Mouse (Mus musculus) c-Kit-positive CD71-positive TER-119-negative erythroid progenitor cells, embryonic 14.5 days (primary cell): ENCODE results near the gene Chac1.

ENCODE experiments used
- DNase-seq: peaks from one replicate; pipeline ENCODE4 v3.0.0-alpha.2; 2013; ENCODE audit warnings: low read depth

The Chac1 gene

DNA sequence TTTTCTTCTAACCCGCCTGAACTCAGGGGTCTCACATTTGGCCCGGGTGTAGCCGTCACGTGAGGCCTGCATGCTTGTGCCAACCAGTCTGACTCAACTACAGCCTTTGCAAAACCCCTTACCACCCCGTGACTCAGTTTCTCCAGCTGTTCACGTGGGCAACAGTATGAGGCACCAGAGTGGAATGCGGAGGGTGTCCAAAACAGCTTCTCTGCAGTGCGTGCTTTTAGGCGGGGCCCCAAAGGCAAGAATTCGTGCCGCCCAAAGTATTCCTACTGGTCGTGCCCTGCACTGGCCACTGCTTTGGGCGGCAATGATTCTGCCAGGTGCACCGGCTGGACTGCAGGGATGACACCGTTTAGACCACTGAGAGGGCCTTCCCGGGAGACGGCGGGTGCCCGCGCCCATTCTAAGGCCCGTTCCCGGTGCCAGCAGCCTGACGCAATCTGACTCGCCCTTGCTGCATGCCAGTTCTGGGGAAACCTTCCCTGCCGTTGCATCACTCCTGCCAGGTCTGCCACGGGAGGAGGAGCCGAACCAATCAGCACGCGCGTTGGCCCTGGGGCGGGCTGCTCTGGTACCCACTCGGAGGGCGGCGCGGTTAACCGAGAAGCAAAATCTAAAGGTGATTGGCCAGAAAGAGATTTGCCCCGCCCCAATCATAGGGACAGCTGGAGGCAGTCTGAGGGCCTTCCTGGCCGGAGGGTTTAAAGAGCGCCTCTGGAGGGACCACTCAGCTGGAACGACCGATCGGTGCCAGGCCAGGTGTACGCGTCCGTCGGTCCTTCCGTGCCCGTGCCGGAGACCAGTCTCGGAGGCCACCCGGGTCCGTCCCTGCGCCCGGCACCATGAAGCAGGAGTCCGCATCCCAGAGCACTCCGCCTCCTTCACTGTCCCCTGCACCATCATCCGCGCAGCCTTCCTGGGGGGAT, at the start of gene Chac1:
Gene Chac1, plus strand, starts transcription at position 675 of the 932 bp plus-strand sequence.
- DNase-seq, result peak; percentile 74

- DNase-seq, result no peak
Measured at GRCm38 (mm10) chr2:119302876-119303275, 48.2 kb upstream of the Chac1 start.

DNA sequence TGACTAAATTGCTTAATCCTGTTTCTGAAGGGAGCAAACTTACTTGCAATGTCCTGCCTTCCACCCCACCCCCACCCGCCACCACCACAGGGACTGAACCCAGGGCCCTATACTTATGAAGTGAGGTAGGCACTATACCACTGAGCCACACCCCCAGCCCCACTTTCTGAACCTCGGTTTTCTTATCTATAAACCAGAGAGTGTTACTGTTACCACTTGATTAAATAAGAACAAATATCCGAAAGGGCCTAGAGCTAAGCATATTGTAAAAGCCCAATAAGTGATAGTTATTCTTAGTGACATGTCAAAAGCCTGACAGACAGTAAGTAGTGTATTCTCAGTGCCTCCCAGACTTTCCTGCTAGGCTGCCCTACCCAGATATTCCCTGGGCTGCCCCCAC, 46.6 kb upstream of the Chac1 start:
- no peak for DNase-seq

DNA sequence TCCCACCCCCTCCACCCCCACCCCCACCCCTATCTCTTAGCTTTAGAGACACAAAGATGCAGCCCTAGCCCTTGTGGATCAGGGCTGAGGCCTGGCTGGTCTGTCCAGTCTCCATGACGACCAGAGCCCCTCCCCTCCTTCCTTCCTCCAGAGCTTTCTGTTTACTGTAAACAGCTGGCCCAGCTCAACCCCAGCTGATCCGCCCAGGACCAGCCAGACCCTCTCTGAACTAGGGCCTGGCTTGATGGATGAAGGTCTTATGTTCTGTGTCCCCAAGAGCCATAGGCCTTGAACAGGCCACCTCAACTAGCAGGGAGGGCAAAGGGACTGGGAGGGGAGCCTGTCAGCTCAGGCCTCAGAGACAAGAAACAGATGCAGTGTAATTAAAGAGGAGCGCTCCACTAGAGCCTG, 46.2 kb upstream of the Chac1 start:
- DNase-seq, result no peak

DNA sequence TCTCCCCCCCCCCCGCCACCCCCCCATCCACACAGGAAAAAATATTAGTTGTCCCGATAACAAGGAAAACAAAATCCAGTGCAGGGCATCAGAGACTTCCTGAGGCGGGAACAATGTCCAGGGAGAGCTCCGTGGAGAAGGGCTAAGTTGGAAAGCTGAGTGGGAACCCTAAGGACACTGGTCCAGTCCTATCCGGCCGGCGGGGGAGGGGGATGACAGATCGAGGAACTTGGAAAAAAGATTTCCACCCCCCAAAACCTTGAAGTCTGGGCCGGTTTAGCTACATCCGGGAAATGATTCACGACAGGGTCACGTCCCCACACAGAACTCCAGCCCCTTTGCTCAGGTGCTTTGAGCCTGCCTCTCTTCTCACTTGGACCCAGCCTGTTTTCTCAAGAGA, 39.5 kb upstream of the Chac1 start:
- no peak for DNase-seq

GRCm38 (mm10) chr2:119312380-119312958, 38.6 kb upstream of the Chac1 start:
- DNase-seq, result no peak

DNA sequence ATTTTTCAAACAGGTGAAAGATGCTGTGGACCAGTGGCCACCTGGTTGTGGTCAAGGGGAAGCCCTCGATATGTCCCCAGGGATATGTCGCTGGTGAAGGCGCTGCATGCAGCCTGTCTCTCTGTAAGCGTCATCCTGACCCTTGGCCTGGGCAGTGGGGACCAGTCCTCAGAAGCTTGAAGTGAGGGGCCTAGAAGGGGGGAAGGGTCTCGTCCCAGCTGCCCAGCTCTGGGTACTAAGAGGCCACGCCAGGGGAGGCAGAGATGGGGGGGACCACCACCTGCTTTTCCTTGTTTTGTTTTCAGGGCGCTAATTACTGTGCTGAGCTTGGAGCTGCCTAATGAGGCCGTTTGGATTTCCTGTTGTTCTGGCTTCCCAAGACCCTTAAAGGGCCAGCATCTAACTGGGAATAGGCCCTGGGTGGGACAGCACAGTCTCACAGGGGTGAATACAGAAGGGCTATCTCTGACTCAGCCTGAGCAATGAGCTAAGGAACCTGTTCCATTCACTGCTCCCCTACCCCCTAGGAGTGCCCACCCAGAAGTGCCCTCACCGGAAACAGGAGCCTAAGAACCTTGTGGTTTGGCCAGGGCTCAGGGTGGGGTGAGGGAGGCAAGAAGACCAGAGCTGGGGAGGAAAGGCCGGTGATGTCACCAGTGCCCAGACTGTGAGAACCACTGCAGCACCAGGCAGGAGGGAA, 37.1 kb upstream of the Chac1 start:
- DNase-seq, result no peak

DNA sequence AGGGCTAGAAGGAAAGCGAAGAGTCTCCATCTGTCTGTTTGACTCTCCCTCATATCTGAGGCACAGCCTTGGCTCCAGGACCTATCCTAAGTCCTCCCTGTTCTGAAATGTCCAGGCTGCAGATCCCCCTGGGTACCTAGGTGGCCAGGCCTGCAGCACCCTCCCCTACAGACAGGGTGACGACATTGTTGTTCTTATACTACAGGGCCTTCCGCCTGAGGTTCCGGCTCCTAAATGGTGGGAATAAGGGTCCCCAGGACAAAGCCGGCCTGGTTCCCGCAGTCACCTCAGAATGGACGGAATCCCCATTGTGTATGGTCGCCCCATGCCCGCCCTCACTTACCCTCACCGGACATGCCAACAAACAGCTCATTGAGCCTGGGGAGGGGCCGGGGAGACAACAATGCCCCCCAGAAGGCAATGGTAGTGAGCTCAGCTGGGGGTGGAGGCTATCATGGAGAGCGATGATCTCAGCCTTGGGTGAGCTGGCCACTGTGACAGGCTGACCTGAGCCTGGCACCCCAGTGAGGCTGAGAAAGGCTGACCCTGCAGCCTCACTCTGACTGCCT, 36.2 kb upstream of the Chac1 start:
- no peak for DNase-seq

DNA sequence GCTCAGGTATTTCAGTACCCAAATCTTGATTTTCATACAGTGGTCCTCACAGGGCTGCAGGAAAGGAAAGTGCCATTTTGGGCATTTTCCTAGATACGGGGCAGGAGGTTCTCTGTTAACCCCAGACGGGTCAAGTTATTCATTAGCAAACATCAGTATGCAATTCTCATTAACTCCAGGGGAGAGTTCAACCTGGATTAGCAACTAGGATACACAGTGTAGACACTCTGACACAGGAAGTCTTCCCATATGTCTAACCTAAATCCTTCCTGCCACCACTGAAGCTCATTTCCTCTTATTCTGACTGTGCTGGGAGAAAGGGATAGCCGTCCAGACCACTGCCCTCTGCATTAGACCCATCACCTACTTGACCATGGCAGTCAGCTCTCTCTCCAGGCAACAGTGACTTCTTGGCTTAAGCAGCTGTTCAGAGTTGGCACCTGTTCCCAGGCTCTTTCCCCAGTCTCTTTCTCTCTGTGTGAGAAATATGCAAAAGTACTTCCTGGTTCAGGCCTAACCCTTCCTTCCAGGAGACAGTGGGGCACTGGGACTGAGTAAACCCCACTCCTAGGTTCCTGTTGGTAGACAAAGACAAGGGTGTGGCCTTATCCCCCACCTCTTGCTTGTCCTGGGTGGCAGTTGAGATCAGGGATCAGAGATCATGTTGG, 32.9 kb upstream of the Chac1 start:
- no peak for DNase-seq

DNA sequence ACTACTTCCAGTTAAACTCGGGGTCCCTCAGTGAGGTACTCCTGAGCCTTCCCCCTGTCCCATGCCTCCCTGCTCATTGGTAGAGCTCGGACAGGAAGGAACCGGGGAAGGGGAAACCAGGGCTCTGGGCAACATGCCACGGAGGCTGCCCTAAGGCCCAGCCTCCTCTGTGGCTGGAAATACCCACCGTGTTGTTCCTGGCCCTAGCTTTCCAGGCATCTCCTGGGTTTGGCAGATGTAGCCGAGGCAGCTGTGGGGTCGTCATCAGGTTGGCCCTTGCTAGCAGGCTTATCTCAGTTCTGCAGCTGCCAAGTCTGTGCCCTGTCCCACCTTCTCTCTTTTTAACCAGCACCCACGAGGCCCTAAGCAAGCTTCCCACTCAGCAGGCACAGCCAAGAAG, 30.5 kb upstream of the Chac1 start:
- DNase-seq, result no peak

- no peak for DNase-seq
Measured at GRCm38 (mm10) chr2:119321771-119322586, 29.1 kb upstream of the Chac1 start.

DNA sequence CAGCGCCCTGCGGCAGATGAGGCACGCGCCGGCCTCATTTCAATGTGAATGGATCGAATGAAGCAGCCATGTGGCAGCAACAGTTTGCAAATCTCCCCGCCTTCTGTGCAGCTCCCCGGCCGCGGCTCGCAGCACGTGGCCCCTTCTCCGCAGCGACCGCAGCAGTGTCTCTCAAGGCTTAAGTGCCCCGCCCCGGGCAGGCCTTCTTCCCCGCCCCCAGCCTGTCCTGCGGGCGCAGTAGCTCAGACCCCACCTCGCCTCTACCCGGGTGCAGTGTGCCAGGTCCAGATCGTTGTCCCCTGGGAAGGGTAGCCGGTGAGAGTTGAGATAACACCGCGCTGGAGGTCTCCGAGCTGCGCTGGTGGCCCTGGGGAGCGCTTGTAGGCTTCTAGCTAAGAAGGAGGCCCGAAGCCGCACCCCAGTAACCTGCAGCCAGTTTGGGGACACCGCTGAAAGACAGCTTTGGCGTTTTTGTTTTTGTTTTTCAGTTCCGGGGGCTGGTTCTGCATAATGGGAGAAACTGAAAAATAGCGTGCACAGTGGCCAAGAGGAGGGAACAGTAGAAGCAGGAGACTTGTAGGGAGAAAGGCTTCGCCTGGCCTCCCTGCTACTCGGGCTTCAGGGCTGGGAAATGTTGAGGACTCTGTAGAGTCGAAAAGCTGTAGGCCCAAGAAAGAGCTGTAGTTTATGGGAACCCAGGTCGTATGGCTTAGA, 28.3 kb upstream of the Chac1 start:
- no peak for DNase-seq

- no peak for DNase-seq
Measured at GRCm38 (mm10) chr2:119323866-119324575, 27.0 kb upstream of the Chac1 start.

GRCm38 (mm10) chr2:119324576-119325318, 26.3 kb upstream of the Chac1 start:
- no peak for DNase-seq

DNA sequence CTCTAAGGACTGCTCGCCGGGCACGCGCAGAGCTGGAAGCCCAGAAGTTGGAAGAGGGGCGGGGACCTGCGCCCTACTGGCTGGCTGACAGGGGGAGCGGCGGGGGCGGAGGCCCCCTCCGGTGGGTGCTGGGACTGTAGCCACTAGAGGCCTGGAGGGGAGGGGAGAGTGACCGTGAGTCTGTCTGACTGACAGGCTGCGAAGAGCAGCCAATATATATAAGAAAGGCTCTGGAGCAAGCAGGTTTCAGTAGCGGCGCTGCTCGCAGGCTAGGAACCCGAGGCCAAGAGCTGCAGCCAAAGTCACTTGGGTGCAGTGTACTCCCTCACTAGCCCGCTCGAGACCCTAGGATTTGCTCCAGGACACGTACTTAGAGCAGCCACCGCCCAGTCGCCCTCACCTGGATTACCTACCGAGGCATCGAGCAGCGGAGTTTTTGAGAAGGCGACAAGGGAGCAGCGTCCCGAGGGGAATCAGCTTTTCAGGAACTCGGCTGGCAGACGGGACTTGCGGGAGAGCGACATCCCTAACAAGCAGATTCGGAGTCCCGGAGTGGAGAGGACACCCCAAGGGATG, 25.4 kb upstream of the Chac1 start, which contains the start of gene Dll4:
Gene Dll4, plus strand, starts transcription at position 217 of the 576 bp plus-strand sequence.
- DNase-seq, result no peak

- no peak for DNase-seq
Measured at GRCm38 (mm10) chr2:119326161-119327101, 24.6 kb upstream of the Chac1 start.

DNA sequence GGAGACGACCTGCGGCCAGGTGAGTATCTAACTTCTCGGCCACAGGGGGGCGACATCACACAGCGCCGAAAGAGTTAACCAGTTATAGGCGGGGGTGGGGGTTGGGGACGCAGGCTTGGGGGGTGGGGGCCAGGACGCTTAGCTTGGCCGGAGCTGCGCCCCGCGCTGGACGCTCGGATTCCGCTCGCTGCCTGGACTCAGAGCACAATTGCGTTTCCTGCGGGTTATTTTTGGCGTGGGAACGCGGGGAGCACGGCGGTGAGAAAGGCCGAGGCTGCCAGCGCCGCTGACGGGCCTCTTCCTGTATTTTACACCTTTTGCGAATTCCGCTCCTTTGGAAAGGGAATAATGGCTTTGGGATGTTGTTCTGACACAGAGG, 23.9 kb upstream of the Chac1 start:
- no peak for DNase-seq
